Mouse (Mus musculus): ENCODE measurements around the gene Ube3b. TPM values are rescaled to one million over a fixed set of nuclear protein-coding genes. Genes with fewer than 3 reads are reported as not detected.

Ube3b gene
- polyA plus RNA-seq, 1 experiment from 2014 or later: 41.1 TPM

GRCm38 (mm10) chr5:114365043-114365752, 15.2 kb upstream of the Ube3b start:
- Histone ChIP-seq H3K9me3 (no peaks in the 10 kb centered on the region), H3K27ac (replicated peaks) (peak overlapping the region; percentile 39; the same call in 1 of the 2 replicates), H3K27me3 (replicated peaks) (no peaks in the 10 kb centered on the region), H3K36me3 (peaks cover 98% of the 10 kb centered on the region), H3K4me1 (peaks cover 28% of the 10 kb centered on the region), H3K4me2 (no peak overlapping the region), H3K4me3 (no peak overlapping the region), H3K9ac (0 out of 2 replicates have a peak overlapping the region, but pooled peaks have one; percentile 28)
- 80% methylated on average over 23 of the region's 23 CpGs for WGBS
- ATAC-seq (ENCODE audit: extremely low read depth, insufficient number of reproducible peaks, low FRiP score, low TSS enrichment): no peak

DNA sequence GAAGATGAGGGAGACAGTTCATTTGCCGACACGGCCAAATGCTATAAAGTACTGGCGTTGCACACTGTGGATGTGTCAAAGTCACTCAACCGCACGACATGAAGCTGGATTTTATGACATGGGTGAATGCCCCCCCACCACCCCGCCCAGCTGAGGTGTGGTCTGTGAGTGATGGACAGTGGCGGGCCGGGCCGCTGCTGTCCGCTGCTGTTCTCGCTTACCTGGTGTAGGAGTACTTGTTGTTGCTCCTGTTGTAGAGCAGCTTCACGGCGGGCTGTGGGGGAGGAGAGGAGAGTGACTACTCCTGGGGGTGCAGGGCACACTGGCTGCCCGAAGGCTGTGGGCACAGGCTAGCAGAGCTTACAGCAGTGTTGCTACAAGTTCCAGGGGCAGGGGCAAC, 12.3 kb upstream of the Ube3b start:
- Histone ChIP-seq H3K4me2 (no peak overlapping the region), H3K9ac (no peak overlapping the region), H3K27me3 (replicated peaks) (no peaks in the 10 kb centered on the region), H3K4me3 (no peak overlapping the region), H3K27ac (replicated peaks) (no peak overlapping the region), H3K9me3 (no peaks in the 10 kb centered on the region), H3K4me1 (peaks cover 57% of the 10 kb centered on the region), H3K36me3 (peaks cover 99% of the 10 kb centered on the region)
- no peak for ATAC-seq (ENCODE audit: extremely low read depth, insufficient number of reproducible peaks, low FRiP score, low TSS enrichment)
- WGBS: 83% methylated on average over 14 of the region's 14 CpGs

GRCm38 (mm10) chr5:114368803-114369496, 11.5 kb upstream of the Ube3b start:
- H3K27ac ChIP-seq (replicated peaks): peak overlapping the region; percentile 87
- no peaks in the 10 kb centered on the region for H3K27me3 ChIP-seq (replicated peaks)
- peaks cover 99% of the 10 kb centered on the region for H3K36me3 ChIP-seq
- H3K4me1 ChIP-seq: peaks cover 65% of the 10 kb centered on the region
- no peak for ATAC-seq (ENCODE audit: extremely low read depth, insufficient number of reproducible peaks, low FRiP score, low TSS enrichment)
- 78% methylated on average over 16 of the region's 16 CpGs for WGBS
- no peak overlapping the region for H3K4me3 ChIP-seq
- H3K4me2 ChIP-seq: no peak overlapping the region
- H3K9me3 ChIP-seq: no peaks in the 10 kb centered on the region
- no peak overlapping the region for H3K9ac ChIP-seq

DNA sequence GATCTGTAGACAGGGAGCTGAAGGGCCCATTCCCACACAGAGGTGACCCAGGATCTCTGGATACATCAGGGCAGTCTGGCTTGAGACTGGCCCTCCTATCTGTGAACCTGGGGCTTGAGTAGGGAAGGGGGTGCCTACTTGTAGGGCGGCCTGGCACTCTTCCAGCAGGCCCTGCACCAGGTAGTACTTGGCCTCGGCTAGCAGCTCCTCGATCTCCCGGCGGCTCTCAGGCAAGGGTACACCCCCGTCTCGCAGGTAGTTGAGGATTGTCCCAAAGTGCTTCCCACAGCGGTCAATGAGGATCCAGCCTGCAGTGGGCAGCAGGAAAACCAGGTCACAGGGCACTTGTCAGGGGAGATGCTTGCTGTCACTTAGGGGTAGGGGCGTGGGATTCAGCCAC, 10.5 kb upstream of the Ube3b start:
- Histone ChIP-seq H3K4me1 (peaks cover 72% of the 10 kb centered on the region), H3K36me3 (peaks cover 99% of the 10 kb centered on the region), H3K4me2 (no peak overlapping the region), H3K4me3 (no peak overlapping the region), H3K9ac (peak overlapping the region; percentile 67), H3K9me3 (no peaks in the 10 kb centered on the region), H3K27me3 (replicated peaks) (no peaks in the 10 kb centered on the region), H3K27ac (replicated peaks) (peak overlapping the region; percentile 87)
- 81% methylated on average over 9 of the region's 9 CpGs for WGBS
- no peak for ATAC-seq (ENCODE audit: extremely low read depth, insufficient number of reproducible peaks, low FRiP score, low TSS enrichment)

DNA sequence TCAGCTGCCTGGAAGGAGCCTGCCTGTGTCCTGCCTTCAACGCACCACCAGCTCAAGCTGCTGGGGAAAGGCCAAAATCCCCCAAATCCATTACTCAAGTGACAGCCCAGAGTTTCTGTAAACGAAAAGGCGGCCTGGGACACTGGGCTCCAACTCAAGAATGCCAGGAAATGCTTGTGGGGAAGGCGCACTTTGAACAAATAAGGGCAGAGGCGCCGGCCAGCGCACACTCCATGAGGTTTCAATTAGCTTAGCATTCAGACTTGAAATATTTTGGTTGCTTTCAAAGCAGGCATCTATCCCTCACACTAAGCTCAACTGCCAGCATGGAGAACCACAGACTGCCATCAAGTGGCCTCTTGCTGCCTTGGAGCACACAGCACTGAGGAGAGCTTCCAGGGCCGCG, 10.0 kb upstream of the Ube3b start:
- Histone ChIP-seq H3K4me2 (peak overlapping the region; percentile 27), H3K36me3 (peaks cover 96% of the 10 kb centered on the region), H3K4me3 (no peak overlapping the region), H3K9me3 (no peaks in the 10 kb centered on the region), H3K9ac (peak overlapping the region; percentile 67), H3K27ac (replicated peaks) (peak overlapping the region; percentile 87), H3K27me3 (replicated peaks) (no peaks in the 10 kb centered on the region), H3K4me1 (peaks cover 72% of the 10 kb centered on the region)
- ATAC-seq (ENCODE audit: extremely low read depth, insufficient number of reproducible peaks, low FRiP score, low TSS enrichment): no peak
- 51% methylated on average over 9 of the region's 9 CpGs for WGBS

DNA sequence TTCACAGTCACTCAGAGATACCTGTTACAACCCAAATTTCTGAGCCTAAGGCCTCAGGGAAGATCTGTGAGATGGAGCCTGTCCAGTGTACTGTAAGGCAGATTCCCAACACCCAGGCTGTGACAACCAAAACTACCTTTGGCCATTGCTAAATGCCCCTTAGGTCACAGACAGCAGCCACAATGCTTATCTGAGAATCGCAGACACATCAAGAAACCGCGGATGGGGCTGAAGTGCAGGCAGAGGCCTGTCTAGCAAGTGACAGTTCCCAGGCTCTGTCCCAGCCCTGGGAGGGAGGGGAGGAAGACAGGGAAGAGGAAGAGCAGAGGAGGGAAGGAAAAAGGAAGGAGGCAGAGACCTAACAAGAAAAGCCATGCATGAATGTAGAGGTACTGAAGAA, 9.1 kb upstream of the Ube3b start:
- Histone ChIP-seq H3K27ac (replicated peaks) (peak overlapping the region; percentile 87), H3K4me2 (peak overlapping the region; percentile 27), H3K4me3 (no peak overlapping the region), H3K4me1 (peaks cover 76% of the 10 kb centered on the region), H3K9me3 (no peaks in the 10 kb centered on the region), H3K36me3 (peaks cover 96% of the 10 kb centered on the region), H3K27me3 (replicated peaks) (no peaks in the 10 kb centered on the region), H3K9ac (peak overlapping the region; percentile 67)
- no peak for ATAC-seq (ENCODE audit: extremely low read depth, insufficient number of reproducible peaks, low FRiP score, low TSS enrichment)
- 2% methylated on average over 3 of the region's 3 CpGs for WGBS

GRCm38 (mm10) chr5:114371731-114372473, 8.5 kb upstream of the Ube3b start:
- peak overlapping the region; percentile 67; the same call in 1 of the 2 replicates for H3K9ac ChIP-seq
- H3K36me3 ChIP-seq: peaks cover 93% of the 10 kb centered on the region
- 43% methylated on average over 25 of the region's 25 CpGs for WGBS

DNA sequence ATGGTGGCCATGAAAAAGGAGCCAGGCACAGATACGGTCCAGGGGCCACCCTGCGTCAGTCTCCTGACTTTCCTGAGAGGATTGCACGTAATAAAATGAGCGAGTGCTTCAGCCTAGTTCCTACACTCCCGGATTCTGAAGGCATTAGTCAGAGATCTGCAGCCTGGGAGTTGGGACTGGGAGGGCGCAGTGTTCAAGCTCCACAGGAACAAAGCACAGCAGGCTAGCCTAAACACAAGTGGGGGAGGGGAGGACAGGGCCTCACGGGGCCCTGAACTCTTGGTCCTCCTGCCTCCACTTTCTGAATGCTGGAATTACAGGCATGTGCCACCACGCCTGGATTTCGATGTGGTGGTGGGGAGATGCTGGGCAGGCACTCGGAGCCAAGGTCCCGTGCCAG, 7.8 kb upstream of the Ube3b start:
- ATAC-seq (ENCODE audit: extremely low read depth, insufficient number of reproducible peaks, low FRiP score, low TSS enrichment): no peak
- H3K4me3 ChIP-seq: no peak overlapping the region
- H3K36me3 ChIP-seq: peaks cover 87% of the 10 kb centered on the region
- peak overlapping the region; percentile 87 for H3K27ac ChIP-seq (replicated peaks)
- 37% methylated on average over 11 of the region's 11 CpGs for WGBS
- H3K4me1 ChIP-seq: peaks cover 88% of the 10 kb centered on the region
- H3K4me2 ChIP-seq: peak overlapping the region; percentile 27
- no peaks in the 10 kb centered on the region for H3K27me3 ChIP-seq (replicated peaks)
- H3K9ac ChIP-seq: peak overlapping the region; percentile 50
- no peaks in the 10 kb centered on the region for H3K9me3 ChIP-seq

More at GRCm38 (mm10) chr5:114371731-114372473, 8.5 kb upstream of the Ube3b start:
- Histone ChIP-seq H3K27ac (replicated peaks) (peak overlapping the region; percentile 87), H3K4me1 (peaks cover 81% of the 10 kb centered on the region), H3K27me3 (replicated peaks) (no peaks in the 10 kb centered on the region), H3K4me3 (no peak overlapping the region), H3K4me2 (peak overlapping the region; percentile 27), H3K9me3 (no peaks in the 10 kb centered on the region)
- no peak for ATAC-seq (ENCODE audit: extremely low read depth, insufficient number of reproducible peaks, low FRiP score, low TSS enrichment)

- 59% methylated on average over 11 of the region's 11 CpGs for WGBS
- Histone ChIP-seq H3K4me3 (no peak overlapping the region), H3K36me3 (peaks cover 81% of the 10 kb centered on the region), H3K9ac (peak overlapping the region; percentile 50), H3K27ac (replicated peaks) (peak overlapping the region; percentile 87), H3K9me3 (no peaks in the 10 kb centered on the region), H3K27me3 (replicated peaks) (no peaks in the 10 kb centered on the region), H3K4me1 (peaks cover 94% of the 10 kb centered on the region), H3K4me2 (no peak overlapping the region)
- no peak for ATAC-seq (ENCODE audit: extremely low read depth, insufficient number of reproducible peaks, low FRiP score, low TSS enrichment)
These were observed 7.2 kb upstream of the Ube3b start for GRCm38 (mm10) chr5:114373174-114373573.

DNA sequence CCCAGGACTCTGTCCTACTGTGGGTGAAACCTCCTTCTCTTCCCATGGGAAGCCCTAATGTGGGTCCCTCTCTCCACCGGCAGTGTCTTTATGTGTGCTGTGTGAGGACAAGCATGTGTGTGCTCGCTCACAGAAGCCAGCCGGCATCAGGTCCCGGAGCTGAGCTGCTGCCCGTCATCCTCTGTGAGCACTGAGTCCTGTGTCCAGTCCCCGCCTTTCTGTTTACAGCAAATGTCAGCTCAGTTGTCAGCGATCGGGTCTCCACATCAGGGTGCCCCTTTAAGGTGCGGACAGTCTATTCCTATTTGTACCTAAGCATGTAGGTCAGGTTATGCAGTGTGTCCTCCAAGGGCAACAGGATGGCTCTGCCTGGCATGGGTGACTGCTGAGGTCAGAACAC, 6.8 kb upstream of the Ube3b start:
- Histone ChIP-seq H3K27ac (replicated peaks) (peak overlapping the region; percentile 68; the same call in 1 of the 2 replicates), H3K4me1 (peaks cover 98% of the 10 kb centered on the region)

More for the DNA sequence above, 6.8 kb upstream of the Ube3b start:
- H3K9me3 ChIP-seq: no peaks in the 10 kb centered on the region
- H3K4me2 ChIP-seq: no peak overlapping the region
- peaks cover 77% of the 10 kb centered on the region for H3K36me3 ChIP-seq
- no peak overlapping the region for H3K4me3 ChIP-seq
- no peak for ATAC-seq (ENCODE audit: extremely low read depth, insufficient number of reproducible peaks, low FRiP score, low TSS enrichment)
- peak overlapping the region; percentile 50; the same call in 1 of the 2 replicates for H3K9ac ChIP-seq
- 77% methylated on average over 9 of the region's 9 CpGs for WGBS
- no peaks in the 10 kb centered on the region for H3K27me3 ChIP-seq (replicated peaks)
